Mouse (Mus musculus) kidney, postnatal 0 days (tissue): ENCODE measurements around the gene Phpt1. TPM values are rescaled to one million over a fixed set of nuclear protein-coding genes. Genes with fewer than 3 reads are reported as not detected.
A peak's percentile ranks its signal among the peaks of the same experiment; 100 is the strongest.

Experiments
- ATAC-seq: fragments of 200-750 bp; cut with Nextera tagmentation; replicated peaks from 2 replicates; pipeline ENCODE4 v1.8.0; 2017; ENCODE audit warnings: low read depth, moderate number of reproducible peaks, moderate TSS enrichment, moderate library complexity; ENCODE audit not compliant: low FRiP score
- DNase-seq: peaks from one replicate; pipeline ENCODE4 v3.0.0-alpha.2; 2016; ENCODE audit warnings: low spot score
- H3K27ac ChIP-seq: fragments of 300-500 bp; sonication (generic); 2 replicates; pipeline ENCODE4 v1.5.1; 2014; ENCODE audit warnings: mild to moderate bottlenecking
- H3K27me3 ChIP-seq: fragments of 300-500 bp; sonication (generic); 2 replicates; pipeline ENCODE4 v1.6.1; 2014; ENCODE audit warnings: low read length, mixed read lengths; ENCODE audit not compliant: insufficient read depth
- H3K36me3 ChIP-seq: fragments of 300-500 bp; sonication (generic); 2 replicates; pipeline ENCODE4 v1.6.1; 2014; ENCODE audit warnings: low read length, mixed read lengths; ENCODE audit not compliant: insufficient read depth
- H3K4me1 ChIP-seq: fragments of 300-500 bp; sonication (generic); replicated peaks from 2 replicates; pipeline ENCODE4 v1.6.1; 2014; ENCODE audit warnings: antibody characterized with exemption, low read length, mixed read lengths; ENCODE audit not compliant: insufficient read depth
- H3K4me2 ChIP-seq: fragments of 300-500 bp; sonication (generic); 2 replicates; pipeline ENCODE4 v1.6.1; 2014; ENCODE audit warnings: mild to moderate bottlenecking, low read length, moderate library complexity, mixed read lengths
- H3K4me3 ChIP-seq: fragments of 300-500 bp; sonication (generic); replicated peaks from 2 replicates; pipeline ENCODE4 v1.5.1; 2014; ENCODE audit warnings: low read depth, low read length
- H3K9ac ChIP-seq: fragments of 300-500 bp; sonication (generic); 2 replicates; pipeline ENCODE4 v1.6.1; 2014; ENCODE audit warnings: low read depth, low read length
- H3K9me3 ChIP-seq: fragments of 300-500 bp; sonication (generic); replicated peaks from 2 replicates; pipeline ENCODE4 v1.6.1; 2016; ENCODE audit warnings: low read length, inconsistent platforms, mixed read lengths
- CTCF ChIP-seq: IDR thresholded peaks from 2 replicates; pipeline ENCODE4 v1.5.1; 2016; ENCODE audit warnings: antibody characterized with exemption, low read depth, mild to moderate bottlenecking, moderate library complexity
- WGBS: fragments of 180-500 bp; shearing (Covaris S2); extraction: QIAGEN DNeasy Blood & Tissue Kit; methylation state at CpG from one replicate; pipeline ENCODE4 v1.1.7; 2014; 5-methylcytosine and 5-hydroxymethylcytosine counted together
- polyA plus RNA-seq: library from polyadenylated mRNA; unstranded; fragments of >200 nt; fragmentation: Nextera tagmentation; extraction: Ambion mirVana; gene quantifications from 2 replicates; pipeline ENCODE4 v1.2.1, GENCODE M21; 2015

Gene Phpt1
- polyA plus RNA-seq, 1 experiment from 2014 or later = 197 TPM

- WGBS = 83% methylated on average over 3 of the region's 3 CpGs
- H3K27me3 ChIP-seq = peaks cover 21% of the 10 kb centered on the region; the same call in 1 of the 2 replicates
- peaks cover 37% of the 10 kb centered on the region for H3K36me3 ChIP-seq
- ATAC-seq (no peak), DNase-seq (no peak)
- no peak overlapping the region for H3K9ac ChIP-seq
- H3K4me3 ChIP-seq = no peak overlapping the region
- H3K4me2 ChIP-seq = no peak overlapping the region
- no peaks in the 10 kb centered on the region for H3K9me3 ChIP-seq
- peaks cover 18% of the 10 kb centered on the region for H3K4me1 ChIP-seq
- H3K27ac ChIP-seq = no peak overlapping the region
- TF ChIP-seq CTCF = no peak
These were observed 9.1 kb upstream of the Phpt1 start for GRCm38 (mm10) chr2:25584152-25584551.

DNA sequence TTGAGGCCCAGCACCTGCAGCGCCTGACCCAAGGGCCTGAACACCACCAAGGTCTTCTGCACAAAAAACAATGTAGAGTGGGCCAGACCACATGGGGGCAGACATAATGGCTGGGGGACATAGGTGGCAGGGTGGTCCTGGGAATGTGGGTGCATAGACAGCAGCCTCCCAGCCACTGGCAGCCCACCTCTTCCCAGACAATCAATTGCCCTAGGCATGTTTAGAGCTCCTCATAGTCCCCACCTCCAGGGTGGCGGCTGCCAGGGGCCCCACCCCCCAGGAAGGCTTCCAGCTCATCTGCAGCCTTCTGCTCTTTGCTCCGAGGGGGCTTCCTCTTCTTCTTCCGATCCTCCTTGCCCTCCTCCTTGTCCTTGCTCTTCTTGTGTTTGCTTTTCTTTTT, 8.5 kb upstream of the Phpt1 start:
- DNase-seq = no peak

GRCm38 (mm10) chr2:25583120-25583481, 8.1 kb upstream of the Phpt1 start:
- peaks cover 28% of the 10 kb centered on the region for H3K4me1 ChIP-seq
- no peak overlapping the region for H3K27ac ChIP-seq
- no peak overlapping the region for H3K4me2 ChIP-seq
- WGBS = 86% methylated on average over 6 of the region's 6 CpGs
- H3K9me3 ChIP-seq = no peaks in the 10 kb centered on the region
- H3K9ac ChIP-seq = no peak overlapping the region
- TF ChIP-seq CTCF = no peak
- ATAC-seq (no peak), DNase-seq (no peak)
- H3K36me3 ChIP-seq = peaks cover 30% of the 10 kb centered on the region
- peaks cover 31% of the 10 kb centered on the region for H3K27me3 ChIP-seq
- no peak overlapping the region for H3K4me3 ChIP-seq

More for the DNA sequence above, 8.5 kb upstream of the Phpt1 start:
- H3K27me3 ChIP-seq = peaks cover 27% of the 10 kb centered on the region
- H3K27ac ChIP-seq = no peak overlapping the region
- H3K4me2 ChIP-seq = no peak overlapping the region
- no peak for ATAC-seq
- H3K36me3 ChIP-seq = peaks cover 34% of the 10 kb centered on the region
- no peak for TF ChIP-seq CTCF
- H3K9me3 ChIP-seq = no peaks in the 10 kb centered on the region
- no peak overlapping the region for H3K4me3 ChIP-seq
- peaks cover 23% of the 10 kb centered on the region for H3K4me1 ChIP-seq
- 61% methylated on average over 4 of the region's 4 CpGs for WGBS
- no peak overlapping the region for H3K9ac ChIP-seq

DNA sequence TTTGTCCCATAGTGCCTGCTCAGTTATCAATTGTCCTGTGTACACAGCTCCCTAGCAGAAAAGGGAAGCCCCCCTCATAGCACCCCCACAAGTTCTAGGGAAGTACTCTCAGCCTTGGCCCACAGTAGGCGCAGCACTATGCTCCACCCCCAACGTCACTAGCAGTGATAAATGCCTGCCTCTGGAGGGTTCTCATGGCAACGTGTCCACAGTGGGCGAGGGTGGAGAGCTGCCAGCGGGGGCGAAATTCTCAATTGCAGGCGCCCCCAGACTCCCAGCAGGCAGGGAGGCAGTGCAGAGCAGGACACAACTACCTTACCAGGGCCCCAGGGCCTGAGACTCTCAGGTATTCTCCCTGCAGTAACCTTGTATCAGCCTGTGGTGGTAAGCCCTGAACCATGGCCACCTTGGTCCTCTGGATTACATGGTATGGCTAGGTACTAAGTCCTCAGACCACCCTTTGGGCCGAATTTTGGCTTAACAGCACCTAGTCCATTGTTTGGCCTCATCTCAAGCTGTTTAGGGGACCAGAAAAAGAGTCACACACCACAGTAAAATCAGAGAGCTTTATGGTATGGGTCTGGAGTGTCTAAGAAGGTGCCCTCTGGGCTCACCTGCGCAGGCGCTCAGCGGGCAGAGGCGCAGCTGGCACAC, 7.6 kb upstream of the Phpt1 start:
- no peak for TF ChIP-seq CTCF
- Histone ChIP-seq H3K36me3 (peaks cover 27% of the 10 kb centered on the region), H3K9me3 (no peaks in the 10 kb centered on the region), H3K4me3 (no peak overlapping the region), H3K9ac (no peak overlapping the region), H3K27me3 (peaks cover 36% of the 10 kb centered on the region), H3K4me2 (no peak overlapping the region), H3K4me1 (peaks cover 33% of the 10 kb centered on the region), H3K27ac (no peak overlapping the region)
- ATAC-seq (no peak), DNase-seq (peak; percentile 57)
- WGBS = 45% methylated on average over 12 of the region's 12 CpGs

DNA sequence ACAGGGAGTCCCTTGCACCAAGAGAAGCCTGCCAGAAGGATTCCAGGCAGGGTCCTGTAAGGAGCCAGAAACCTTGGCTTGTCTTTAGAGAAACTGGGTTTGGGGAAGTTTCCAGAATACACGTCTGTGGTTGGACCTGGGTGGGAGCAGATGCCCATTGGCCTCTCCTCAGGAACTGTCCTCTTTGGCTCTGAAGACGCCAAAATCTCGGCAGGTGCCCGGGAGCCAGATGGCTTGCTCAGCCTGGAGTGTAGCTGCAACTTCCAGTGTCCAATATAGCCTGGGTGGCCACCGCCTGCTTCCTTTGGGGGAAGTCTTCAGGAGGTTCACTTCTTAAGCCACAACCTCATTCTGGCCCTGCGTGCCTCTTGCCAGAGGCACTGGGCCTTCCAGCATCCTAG, 6.9 kb upstream of the Phpt1 start:
- peak overlapping the region; percentile 78 for H3K4me2 ChIP-seq
- H3K9me3 ChIP-seq = no peaks in the 10 kb centered on the region
- TF ChIP-seq CTCF = no peak
- no peak overlapping the region for H3K9ac ChIP-seq
- ATAC-seq (no peak), DNase-seq (no peak)
- peaks cover 20% of the 10 kb centered on the region for H3K36me3 ChIP-seq
- peaks cover 43% of the 10 kb centered on the region for H3K27me3 ChIP-seq
- peaks cover 39% of the 10 kb centered on the region for H3K4me1 ChIP-seq
- WGBS = 27% methylated on average over 6 of the region's 6 CpGs
- H3K4me3 ChIP-seq = no peak overlapping the region
- H3K27ac ChIP-seq = no peak overlapping the region

DNA sequence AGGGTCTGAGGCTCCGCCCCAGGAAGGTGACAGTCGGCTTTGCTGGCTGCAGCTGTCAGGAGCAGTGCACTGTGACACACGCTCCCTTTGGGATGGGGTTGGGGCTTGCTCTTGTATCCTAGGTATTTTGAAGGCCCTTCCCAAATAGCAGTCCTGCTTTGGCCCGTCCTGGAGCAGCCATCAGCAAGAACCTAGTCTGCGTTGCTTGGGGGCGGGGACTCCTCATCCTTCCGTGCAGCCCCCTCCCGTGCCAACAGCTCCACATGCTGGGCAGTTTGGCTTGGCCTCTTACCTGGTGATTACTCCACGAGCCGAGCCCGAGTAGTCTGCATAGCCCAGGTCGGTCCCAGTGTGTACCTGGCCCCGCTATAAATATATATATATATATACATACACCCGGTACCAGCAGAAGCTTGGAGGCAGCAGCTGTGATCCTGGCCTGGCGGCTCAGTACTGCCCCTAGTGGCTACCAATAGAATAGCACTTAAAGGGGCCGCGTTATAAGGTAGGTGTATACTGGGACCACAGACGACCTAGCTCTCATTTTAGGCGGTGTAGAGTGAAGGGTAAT, 6.4 kb upstream of the Phpt1 start, which contains the start of gene Ajm1:
Gene Ajm1, minus strand, starts transcription at position 464 of the 571 bp plus-strand sequence.
- WGBS = 5% methylated on average over 19 of the region's 19 CpGs
- peaks cover 48% of the 10 kb centered on the region for H3K27me3 ChIP-seq
- DNase-seq = peak; percentile 93
- no peaks in the 10 kb centered on the region for H3K9me3 ChIP-seq
- peaks cover 39% of the 10 kb centered on the region for H3K4me1 ChIP-seq
- H3K4me3 ChIP-seq = peak within 1 kb of the TSS; percentile 33
- H3K27ac ChIP-seq = no peak within 1 kb of the TSS
- H3K36me3 ChIP-seq = peaks cover 18% of the 10 kb centered on the region
- H3K9ac ChIP-seq = peak within 1 kb of the TSS; percentile 49; the same call in 1 of the 2 replicates
- TF ChIP-seq CTCF = peak; percentile 89
- H3K4me2 ChIP-seq = peak within 1 kb of the TSS; percentile 78
- peak; percentile 40 for ATAC-seq
